Mouse (Mus musculus): ENCODE data around the gene Zswim8.

Gene Zswim8

GRCm38 (mm10) chr14:20707201-20708190, at the start of gene Zswim8:
Gene Zswim8 (plus strand): TSS chr14:20707552.
- H3K36me3 ChIP-seq (ENCODE audit: insufficient read depth, low read length) = peaks cover 39% of the 10 kb centered on the region
- peaks cover 22% of the 10 kb centered on the region for H3K4me1 ChIP-seq (replicated peaks; ENCODE audit: low read depth, low read length)
- peaks cover 33% of the 10 kb centered on the region for H3K27me3 ChIP-seq (ENCODE audit: insufficient read depth, low read length)
- peak within 1 kb of the TSS; percentile 87 for H3K4me3 ChIP-seq (replicated peaks; ENCODE audit: low read length)
- no peak for TF ChIP-seq NANOG (IDR thresholded peaks at IDR 0.05; ENCODE audit: borderline replicate concordance, low read length)
- no peak for TF ChIP-seq POU5F1 (IDR thresholded peaks at IDR 0.05; ENCODE audit: borderline replicate concordance, low read length)
- TF ChIP-seq CTCF (conservative IDR thresholded peaks at IDR 0.05; ENCODE audit: low read length) = no peak
- H3K9me3 ChIP-seq (ENCODE audit: low read length) = no peaks in the 10 kb centered on the region

DNA sequence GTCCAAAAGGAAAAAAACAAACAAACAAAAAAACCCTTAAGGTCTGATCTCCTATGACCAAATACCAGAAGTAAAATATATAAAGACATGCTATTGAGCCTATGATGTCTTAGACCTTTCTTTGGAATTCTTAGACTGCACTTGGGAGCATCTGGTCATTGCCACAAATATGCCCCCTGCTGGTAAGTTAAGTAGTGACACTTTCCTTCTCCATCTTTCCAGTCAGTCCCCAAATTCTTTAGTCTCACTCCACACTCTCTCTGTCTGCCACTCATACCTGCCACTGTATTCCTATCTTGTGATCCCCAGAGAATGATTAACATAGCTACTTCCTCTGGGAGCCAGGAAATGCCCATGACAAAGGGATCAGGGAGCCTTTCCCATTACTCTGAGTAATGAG, 49.0 kb upstream of the Zswim8 start:
- H3K27me3 ChIP-seq (ENCODE audit: insufficient read depth, low read length) = peaks cover 22% of the 10 kb centered on the region
- no peaks in the 10 kb centered on the region for H3K36me3 ChIP-seq (ENCODE audit: insufficient read depth, low read length)
- H3K9me3 ChIP-seq (ENCODE audit: low read length) = no peaks in the 10 kb centered on the region
- TF ChIP-seq POU5F1 (IDR thresholded peaks at IDR 0.05; ENCODE audit: borderline replicate concordance, low read length) (no peak), CTCF (conservative IDR thresholded peaks at IDR 0.05; ENCODE audit: low read length) (peak; percentile 58)
- H3K4me1 ChIP-seq (replicated peaks; ENCODE audit: low read depth, low read length) = peaks cover 41% of the 10 kb centered on the region
- H3K4me3 ChIP-seq (replicated peaks; ENCODE audit: low read length) = no peak overlapping the region

GRCm38 (mm10) chr14:20658902-20659301, 48.5 kb upstream of the Zswim8 start:
- Histone ChIP-seq H3K4me1 (replicated peaks; ENCODE audit: low read depth, low read length) (peaks cover 46% of the 10 kb centered on the region), H3K36me3 (ENCODE audit: insufficient read depth, low read length) (no peaks in the 10 kb centered on the region), H3K27me3 (ENCODE audit: insufficient read depth, low read length) (peaks cover 26% of the 10 kb centered on the region), H3K9me3 (ENCODE audit: low read length) (no peaks in the 10 kb centered on the region), H3K4me3 (replicated peaks; ENCODE audit: low read length) (no peak overlapping the region)
- no peak for TF ChIP-seq CTCF (conservative IDR thresholded peaks at IDR 0.05; ENCODE audit: low read length)
- no peak for TF ChIP-seq NANOG (IDR thresholded peaks at IDR 0.05; ENCODE audit: borderline replicate concordance, low read length)
- TF ChIP-seq POU5F1 (IDR thresholded peaks at IDR 0.05; ENCODE audit: borderline replicate concordance, low read length) = no peak

DNA sequence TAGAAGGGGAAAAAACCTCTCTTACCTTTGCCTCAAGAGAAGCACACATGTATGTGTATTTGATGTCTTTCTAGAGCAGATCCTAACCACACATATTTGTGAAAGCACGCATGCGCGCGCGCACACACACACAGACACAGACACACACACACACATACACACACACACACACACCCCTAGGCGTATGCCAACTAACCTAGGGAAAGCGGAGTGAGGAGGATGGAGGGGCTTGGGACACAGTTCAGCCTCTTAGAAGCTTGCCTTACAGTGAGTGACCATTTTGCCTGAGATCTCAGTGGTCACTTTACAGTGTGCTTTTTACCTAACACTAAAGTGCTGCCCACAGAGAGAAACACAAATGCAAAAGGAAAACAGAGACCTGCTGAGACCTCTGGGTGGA, 47.7 kb upstream of the Zswim8 start:
- TF ChIP-seq CTCF (conservative IDR thresholded peaks at IDR 0.05; ENCODE audit: low read length) (no peak), POU5F1 (IDR thresholded peaks at IDR 0.05; ENCODE audit: borderline replicate concordance, low read length) (no peak), NANOG (IDR thresholded peaks at IDR 0.05; ENCODE audit: borderline replicate concordance, low read length) (no peak)
- Histone ChIP-seq H3K36me3 (ENCODE audit: insufficient read depth, low read length) (no peaks in the 10 kb centered on the region), H3K4me1 (replicated peaks; ENCODE audit: low read depth, low read length) (peaks cover 54% of the 10 kb centered on the region)

DNA sequence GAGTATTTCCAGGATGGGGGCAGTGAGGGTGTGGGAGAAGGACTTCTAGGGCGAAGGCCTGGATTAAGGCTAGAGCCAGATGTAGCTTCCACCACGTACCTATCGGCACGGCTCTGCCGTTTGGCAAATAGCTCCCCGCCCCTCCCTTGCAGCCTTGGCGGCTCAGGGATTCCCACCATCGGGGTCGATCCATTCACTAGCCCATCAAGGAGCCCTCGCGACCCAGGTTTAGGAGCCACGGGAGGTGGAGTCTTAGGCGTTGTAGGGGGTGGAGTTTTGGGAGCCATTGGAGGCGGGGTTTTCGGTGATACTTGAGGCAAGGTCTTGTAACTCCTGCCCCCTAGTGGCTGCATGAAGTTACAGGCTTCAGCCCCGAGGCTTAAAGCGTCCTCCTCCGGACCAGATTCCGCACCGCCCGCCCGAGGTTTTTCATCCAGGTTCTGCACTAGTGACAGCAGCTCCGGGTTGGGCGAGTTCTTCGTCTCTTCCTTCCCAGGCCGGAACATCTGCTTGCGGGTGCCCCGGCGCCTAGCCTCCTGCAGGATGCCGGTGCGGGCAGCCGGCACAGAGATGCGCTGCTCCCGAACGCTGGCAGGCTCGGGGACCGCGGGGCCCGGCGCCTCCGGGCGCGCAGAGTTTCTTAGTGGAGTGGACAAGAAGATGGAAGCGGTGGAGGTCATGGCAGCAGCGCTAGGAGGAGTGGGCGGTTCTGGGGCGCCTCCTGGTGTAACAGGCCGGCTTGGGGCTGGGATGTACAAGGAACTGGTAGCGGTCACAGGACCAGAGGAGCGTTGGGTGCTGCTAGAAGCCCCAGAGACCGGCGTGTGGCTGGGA, 46.3 kb upstream of the Zswim8 start:
- Histone ChIP-seq H3K27me3 (ENCODE audit: insufficient read depth, low read length) (peaks cover 36% of the 10 kb centered on the region), H3K36me3 (ENCODE audit: insufficient read depth, low read length) (no peaks in the 10 kb centered on the region), H3K4me3 (replicated peaks; ENCODE audit: low read length) (peak overlapping the region; percentile 89), H3K9me3 (ENCODE audit: low read length) (no peaks in the 10 kb centered on the region), H3K4me1 (replicated peaks; ENCODE audit: low read depth, low read length) (peaks cover 61% of the 10 kb centered on the region)
- TF ChIP-seq CTCF (conservative IDR thresholded peaks at IDR 0.05; ENCODE audit: low read length) (peak; percentile 74), NANOG (IDR thresholded peaks at IDR 0.05; ENCODE audit: borderline replicate concordance, low read length) (no peak), POU5F1 (IDR thresholded peaks at IDR 0.05; ENCODE audit: borderline replicate concordance, low read length) (no peak)

More for the DNA sequence above, 47.7 kb upstream of the Zswim8 start:
- peaks cover 33% of the 10 kb centered on the region for H3K27me3 ChIP-seq (ENCODE audit: insufficient read depth, low read length)
- no peaks in the 10 kb centered on the region for H3K9me3 ChIP-seq (ENCODE audit: low read length)
- H3K4me3 ChIP-seq (replicated peaks; ENCODE audit: low read length) = peak overlapping the region; percentile 89; the same call in 1 of the 2 replicates

DNA sequence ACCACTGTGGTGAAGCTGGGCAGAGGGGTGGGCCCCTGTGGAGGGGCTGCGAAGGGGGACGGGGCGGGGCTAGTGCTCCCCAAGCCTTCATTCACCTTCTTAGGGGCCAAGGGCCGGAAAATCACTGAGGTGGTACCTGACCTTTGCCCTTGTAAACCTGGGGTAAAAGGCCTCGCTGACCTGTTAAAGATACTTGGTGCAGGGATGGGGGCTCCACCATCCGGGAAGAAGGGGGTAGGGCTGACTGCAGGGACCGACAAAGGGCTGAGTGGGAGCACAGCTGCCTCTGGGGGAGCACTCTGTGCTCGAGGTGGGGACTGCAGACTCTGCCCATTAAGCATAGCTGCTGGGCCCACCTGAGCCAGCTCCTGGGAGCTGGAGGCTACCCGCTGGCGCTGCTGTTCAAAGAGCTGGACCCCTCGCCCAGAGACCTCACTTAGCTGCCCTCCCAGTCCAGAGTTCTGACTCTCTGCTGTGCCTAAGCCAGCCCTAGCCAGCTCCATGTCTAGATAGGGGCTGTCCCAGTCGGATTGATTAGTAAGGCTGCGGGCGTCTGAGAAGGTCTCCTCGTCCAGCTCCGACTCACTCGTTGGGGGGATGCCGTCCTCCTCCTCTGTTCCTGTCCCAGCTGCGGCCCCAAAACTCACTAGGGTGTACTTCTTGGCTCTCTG, 45.6 kb upstream of the Zswim8 start:
- Histone ChIP-seq H3K27me3 (ENCODE audit: insufficient read depth, low read length) (peaks cover 44% of the 10 kb centered on the region), H3K4me1 (replicated peaks; ENCODE audit: low read depth, low read length) (peaks cover 63% of the 10 kb centered on the region), H3K4me3 (replicated peaks; ENCODE audit: low read length) (peak overlapping the region; percentile 89), H3K36me3 (ENCODE audit: insufficient read depth, low read length) (no peaks in the 10 kb centered on the region), H3K9me3 (ENCODE audit: low read length) (no peaks in the 10 kb centered on the region)
- TF ChIP-seq POU5F1 (IDR thresholded peaks at IDR 0.05; ENCODE audit: borderline replicate concordance, low read length) = no peak
- no peak for TF ChIP-seq CTCF (conservative IDR thresholded peaks at IDR 0.05; ENCODE audit: low read length)
- no peak for TF ChIP-seq NANOG (IDR thresholded peaks at IDR 0.05; ENCODE audit: borderline replicate concordance, low read length)

GRCm38 (mm10) chr14:20662740-20663139, 44.6 kb upstream of the Zswim8 start:
- Histone ChIP-seq H3K4me1 (replicated peaks; ENCODE audit: low read depth, low read length) (peaks cover 63% of the 10 kb centered on the region), H3K4me3 (replicated peaks; ENCODE audit: low read length) (peak overlapping the region; percentile 89), H3K36me3 (ENCODE audit: insufficient read depth, low read length) (no peaks in the 10 kb centered on the region), H3K9me3 (ENCODE audit: low read length) (no peaks in the 10 kb centered on the region), H3K27me3 (ENCODE audit: insufficient read depth, low read length) (peaks cover 49% of the 10 kb centered on the region)
- no peak for TF ChIP-seq CTCF (conservative IDR thresholded peaks at IDR 0.05; ENCODE audit: low read length)
- TF ChIP-seq NANOG (IDR thresholded peaks at IDR 0.05; ENCODE audit: borderline replicate concordance, low read length) = no peak
- TF ChIP-seq POU5F1 (IDR thresholded peaks at IDR 0.05; ENCODE audit: borderline replicate concordance, low read length) = no peak

Data from E14TG2a.4 (cell line).